Mouse (Mus musculus) cerebellum, adult 8-10 months (tissue): ENCODE measurements around the gene 4930469K13Rik.
A peak's percentile ranks its signal among the peaks of the same experiment; 100 is the strongest.

ENCODE experiments used
- DNase-seq: peaks from one replicate; pipeline ENCODE4 v3.0.0; 2022

4930469K13Rik gene

GRCm38 (mm10) chr11:33974341-33975040 lies 123.9 kb downstream of the 4930469K13Rik start:
- peak; percentile 4 for DNase-seq

GRCm38 (mm10) chr11:33972114-33972513 lies 126.2 kb downstream of the 4930469K13Rik start:
- no peak for DNase-seq

DNA sequence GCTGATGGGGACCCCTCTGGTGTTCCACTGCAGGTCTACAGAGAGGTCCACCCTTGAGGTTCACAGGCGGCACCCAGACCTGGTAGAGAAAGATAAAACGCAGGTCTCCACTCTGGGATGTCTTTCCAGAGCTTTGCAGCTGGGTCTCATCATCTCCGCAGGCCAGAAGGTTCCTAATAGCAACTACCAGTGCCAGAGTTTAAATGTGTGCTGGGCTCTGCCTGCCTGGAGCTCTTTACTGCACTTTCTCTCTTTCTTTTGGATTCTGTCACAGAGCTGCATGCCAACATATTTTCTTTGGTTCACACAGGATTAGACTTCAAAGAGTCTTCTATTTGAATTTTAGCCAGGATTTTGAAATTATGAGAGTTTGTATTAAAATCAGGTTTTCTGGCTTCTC lies 129.2 kb downstream of the 4930469K13Rik start:
- no peak for DNase-seq

GRCm38 (mm10) chr11:33967708-33968107 lies 130.6 kb downstream of the 4930469K13Rik start:
- no peak for DNase-seq

DNA sequence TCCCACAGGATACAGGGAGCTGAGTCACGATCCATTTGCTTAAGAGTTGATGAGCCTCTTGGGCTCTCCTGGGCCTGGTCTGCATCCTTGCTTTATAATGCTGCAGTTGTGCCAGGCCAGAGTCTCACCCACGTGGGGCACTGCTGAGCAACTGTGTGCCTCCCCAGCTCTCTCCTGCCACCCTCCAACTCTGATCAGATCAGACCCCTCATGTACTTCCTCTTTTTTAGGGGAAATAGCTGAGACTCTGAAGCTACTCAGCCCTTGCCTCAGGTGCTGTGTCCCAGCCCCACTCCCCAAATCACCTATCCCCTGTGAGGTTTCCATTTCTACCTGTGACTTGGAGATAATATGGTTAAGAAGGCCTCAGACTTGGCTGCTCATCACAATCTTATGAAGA lies 133.0 kb downstream of the 4930469K13Rik start:
- no peak for DNase-seq

DNA sequence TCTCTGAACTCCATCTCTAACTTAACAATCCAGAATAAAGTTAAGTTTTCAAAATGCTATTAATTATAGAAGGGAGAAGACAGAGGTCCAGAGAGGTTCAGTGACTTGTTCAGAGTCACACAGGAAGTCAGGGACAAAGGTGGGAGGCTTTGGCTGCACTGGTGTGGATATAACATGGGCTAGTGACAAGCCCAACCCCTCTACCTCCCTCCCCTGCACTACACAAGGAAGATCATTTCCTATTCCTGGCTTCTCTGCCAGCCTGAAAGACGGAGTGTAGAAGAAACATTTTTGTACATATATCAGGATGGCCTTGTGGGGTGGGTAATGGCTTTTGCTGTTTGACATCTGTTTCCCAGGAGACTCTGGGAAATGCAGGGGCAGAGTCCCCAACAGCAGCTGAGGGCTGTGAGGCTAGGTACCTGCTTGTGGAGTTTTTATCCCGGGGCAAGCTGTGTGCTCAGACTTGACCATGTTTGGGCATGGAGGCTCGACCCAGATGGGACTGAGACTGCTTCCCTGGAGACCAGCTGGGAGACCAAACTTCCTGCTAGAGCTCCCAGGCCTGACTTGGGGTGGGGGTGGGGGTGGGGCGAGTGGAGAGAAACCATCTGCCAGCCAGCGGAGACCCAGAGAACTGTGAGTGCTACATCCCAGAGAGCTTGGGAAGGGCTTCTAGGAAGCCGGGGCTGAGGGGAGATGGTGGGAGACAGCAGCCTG lies 135.5 kb downstream of the 4930469K13Rik start, which contains the start of gene Kcnmb1:
Gene Kcnmb1, plus strand, starts transcription at position 326 of the 720 bp plus-strand sequence.
- no peak for DNase-seq

DNA sequence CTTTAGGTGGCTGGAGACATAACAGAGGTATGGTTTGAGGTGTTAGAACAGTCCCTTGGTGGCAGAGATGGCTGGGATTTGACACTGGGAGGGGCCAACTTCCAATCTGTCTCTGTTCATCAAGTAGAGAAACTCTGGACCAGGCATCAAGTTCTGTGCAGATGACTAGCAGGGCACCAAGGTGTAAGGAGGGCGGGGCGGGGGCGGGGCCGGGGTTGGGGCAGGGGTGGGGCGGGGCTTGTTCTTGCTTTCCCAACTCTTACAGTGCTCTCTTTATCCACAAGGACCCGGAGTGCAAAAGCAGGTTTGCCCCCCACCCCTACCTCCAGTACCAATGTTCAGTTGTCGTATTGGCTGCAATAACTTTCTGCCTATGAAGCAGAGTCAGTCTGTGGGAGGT lies 136.2 kb downstream of the 4930469K13Rik start:
- no peak for DNase-seq

- DNase-seq = no peak
These were observed 139.6 kb downstream of the 4930469K13Rik start for GRCm38 (mm10) chr11:33958713-33959112.

DNA sequence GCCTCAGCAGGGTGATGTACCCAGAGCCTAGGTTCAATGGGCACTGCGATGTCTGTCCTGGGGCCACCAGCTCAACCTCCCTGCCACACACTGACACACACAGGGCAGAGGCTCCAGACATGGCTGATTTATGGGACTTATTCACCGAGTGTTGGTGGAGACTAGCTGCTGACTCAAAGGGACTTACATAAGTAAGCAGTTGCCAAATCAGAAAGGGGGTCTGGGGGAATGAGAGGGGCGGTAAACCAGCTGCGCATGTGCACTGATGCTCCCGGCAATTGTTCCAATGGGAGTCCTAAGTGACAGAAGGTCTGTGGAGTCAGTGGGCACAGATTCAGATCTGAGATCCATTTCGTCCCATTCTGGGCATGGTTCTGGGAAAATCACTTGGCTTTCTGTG lies 140.8 kb downstream of the 4930469K13Rik start:
- no peak for DNase-seq

DNA sequence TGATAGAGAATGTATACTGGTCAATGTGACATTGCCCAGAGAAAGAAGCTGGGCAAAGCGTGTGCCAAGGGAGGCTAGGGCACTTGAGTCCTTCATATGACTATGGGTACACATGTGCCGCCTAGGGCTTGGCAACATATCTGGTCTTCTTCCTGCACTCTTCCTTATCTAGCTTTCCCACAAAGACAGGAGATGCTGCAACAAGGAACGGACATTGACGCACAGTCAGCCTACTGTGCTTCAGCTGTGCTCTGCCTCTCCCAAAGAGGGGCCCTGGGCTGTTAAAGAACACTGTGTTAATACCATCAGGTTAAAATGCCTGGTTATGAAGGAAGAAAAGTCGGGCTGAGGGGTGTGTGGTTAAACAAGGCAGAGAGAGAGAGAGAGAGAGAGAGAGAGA lies 141.7 kb downstream of the 4930469K13Rik start:
- no peak for DNase-seq

DNA sequence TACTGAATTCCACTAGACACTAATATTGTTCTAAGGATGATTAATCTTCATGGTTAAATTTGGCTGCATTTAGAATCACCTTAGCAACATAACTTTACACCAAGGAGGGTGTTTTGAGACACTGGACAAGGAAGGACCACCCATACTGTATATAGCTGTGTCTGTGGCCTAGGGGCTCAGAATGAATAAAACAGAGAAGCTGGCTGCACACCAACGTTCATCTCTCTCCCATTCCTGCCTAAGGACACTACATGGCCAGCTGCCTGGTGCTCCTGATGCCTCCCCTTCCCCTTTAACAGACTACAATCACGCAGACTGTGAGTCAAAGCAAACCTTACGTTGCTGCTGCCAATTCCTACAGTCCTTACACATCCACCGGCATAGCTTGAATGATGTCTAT lies 142.4 kb downstream of the 4930469K13Rik start:
- no peak for DNase-seq

DNA sequence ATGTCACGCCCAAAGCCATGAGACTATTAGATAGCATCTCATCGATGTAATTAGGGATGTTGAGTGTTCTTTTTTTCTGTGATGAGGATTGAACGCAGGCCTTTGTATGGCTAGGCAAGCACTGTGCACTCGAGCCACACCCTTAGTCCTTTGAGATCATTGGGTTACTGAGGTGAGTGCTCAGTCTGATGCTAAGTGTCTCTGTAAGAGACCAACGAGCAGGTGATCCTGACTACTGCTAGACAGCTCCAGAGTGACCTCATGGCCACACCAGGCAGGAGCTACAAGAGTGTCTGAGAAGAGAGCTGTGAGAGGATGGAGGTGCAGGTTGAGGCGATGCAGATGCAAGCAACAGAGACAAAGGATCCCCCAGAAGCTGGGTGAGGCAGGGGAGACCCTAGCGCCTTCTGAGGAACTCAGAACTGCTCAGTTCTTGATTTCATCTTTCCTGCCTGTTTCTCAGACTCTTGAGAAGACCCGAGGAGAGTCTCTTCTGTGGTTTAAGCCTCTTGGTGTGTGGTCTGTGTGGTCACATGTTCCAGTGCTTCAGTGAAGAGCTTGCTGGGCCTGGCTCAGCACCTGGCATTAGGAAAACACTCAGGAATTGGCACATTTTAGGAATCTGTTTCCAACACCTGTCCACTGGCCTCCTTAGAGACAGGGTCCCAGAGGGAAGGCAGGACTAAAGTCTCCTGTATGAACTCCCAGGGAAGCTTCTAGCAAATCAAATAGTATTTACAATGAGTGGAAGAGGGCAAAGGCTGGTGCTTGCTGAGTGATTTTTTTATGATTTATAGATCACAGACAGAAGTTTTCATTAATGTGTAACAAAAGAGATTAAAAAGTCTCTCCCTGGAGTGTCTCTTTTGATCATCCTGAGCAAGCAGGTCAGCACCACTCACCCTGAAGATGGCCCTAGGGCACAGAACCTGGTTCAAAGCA lies 146.4 kb downstream of the 4930469K13Rik start:
- DNase-seq = no peak

GRCm38 (mm10) chr11:33951155-33951554 lies 147.2 kb downstream of the 4930469K13Rik start:
- no peak for DNase-seq

DNA sequence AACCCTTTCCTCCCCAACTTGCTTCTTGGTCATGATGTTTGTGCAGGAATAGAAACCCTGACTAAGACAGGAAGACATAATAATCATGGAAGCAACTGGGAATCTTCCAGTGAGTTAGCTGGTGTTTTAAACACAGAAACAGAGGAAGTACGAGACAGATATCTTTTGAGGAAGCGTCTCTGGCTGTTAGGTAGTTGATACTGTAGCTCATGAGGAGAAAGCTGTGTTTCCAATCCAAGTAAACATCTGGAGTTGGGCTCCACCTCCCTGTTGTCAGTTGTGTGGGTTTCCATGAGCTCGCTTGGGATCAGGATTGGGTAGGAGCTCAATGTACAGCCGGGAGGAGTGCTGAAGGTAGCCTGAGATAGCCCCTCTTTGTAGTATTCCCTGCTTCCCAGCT lies 151.9 kb downstream of the 4930469K13Rik start:
- DNase-seq = no peak

DNA sequence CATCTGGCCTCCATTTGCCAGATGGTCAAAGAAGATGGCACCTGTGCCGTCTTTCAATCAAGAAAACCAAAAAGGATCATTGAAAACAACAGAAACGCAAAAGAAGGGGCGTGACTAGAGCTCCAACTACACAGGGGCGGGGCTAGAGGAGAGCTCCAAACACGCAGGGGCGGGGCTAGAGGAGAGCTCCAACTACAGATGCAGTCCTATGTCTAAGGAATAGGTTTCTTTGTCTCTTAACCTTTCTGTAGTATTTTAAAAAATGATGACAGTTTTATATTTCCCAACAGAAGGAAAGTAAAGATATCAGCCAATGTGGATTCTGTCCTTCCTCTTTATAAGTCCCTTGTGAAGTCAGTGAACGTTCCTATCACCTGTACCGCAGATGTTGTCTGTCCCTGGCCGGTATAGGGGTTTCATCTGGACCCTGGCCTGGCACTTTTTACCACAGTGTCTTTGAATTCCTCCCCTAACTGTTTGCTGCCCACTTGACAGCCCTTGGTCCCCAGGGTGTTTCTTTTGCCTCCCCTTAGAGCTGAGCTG lies 153.5 kb downstream of the 4930469K13Rik start:
- no peak for DNase-seq

DNA sequence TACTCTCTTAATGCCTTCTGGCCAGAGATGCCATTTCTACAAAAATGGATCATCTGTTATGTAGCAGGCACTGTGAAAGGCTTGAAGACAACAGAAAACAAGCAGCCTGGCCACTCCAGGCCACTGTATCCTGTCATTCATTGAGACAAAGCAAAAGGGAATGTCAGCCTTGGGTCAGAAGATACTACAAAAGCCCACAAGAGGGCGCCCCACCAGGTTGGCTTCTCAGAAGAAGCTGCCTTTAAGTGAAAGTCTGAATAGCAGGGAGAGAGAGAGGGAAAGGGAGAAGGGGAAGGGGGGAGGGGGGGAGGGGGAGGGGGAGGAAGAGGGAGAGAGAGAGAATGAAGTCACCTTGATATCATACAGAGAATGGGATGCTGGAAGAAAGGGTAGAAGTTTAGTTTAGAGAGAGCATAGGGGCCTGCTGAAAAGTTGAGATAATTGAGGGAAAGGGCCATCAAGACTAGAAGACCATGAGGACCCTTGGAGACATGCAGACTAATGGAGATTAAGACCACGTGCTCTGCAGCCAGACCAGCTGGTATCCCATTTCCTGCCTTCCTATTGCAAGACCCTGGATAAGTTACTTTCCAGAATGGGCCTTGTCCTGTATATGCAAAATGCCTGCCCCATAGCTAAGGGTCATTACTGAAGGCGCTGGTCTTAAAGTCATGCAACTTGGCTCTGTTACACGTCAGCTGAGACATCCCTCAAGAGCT lies 154.1 kb downstream of the 4930469K13Rik start:
- no peak for DNase-seq

DNA sequence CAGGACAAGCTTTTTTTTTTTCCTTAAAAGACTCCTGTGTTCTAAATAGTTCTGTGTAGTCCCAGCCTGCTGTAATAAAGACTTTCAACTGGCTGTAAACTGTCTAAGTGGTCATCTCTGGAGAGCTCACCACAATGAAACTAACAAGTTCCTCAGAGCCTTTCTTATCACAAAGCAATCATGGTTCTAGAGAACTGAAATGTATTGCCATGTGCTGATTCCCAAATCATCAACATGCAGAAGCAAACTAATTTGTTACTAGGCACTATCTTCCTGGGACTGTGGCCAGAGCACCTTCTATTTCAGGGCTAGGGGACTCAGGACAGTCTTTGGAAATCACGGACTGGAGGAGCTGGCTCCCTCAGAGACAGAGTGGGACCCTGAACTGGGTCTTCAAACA lies 154.8 kb downstream of the 4930469K13Rik start:
- DNase-seq = no peak

- no peak for DNase-seq
These were observed 158.8 kb downstream of the 4930469K13Rik start for GRCm38 (mm10) chr11:33939456-33940113.

DNA sequence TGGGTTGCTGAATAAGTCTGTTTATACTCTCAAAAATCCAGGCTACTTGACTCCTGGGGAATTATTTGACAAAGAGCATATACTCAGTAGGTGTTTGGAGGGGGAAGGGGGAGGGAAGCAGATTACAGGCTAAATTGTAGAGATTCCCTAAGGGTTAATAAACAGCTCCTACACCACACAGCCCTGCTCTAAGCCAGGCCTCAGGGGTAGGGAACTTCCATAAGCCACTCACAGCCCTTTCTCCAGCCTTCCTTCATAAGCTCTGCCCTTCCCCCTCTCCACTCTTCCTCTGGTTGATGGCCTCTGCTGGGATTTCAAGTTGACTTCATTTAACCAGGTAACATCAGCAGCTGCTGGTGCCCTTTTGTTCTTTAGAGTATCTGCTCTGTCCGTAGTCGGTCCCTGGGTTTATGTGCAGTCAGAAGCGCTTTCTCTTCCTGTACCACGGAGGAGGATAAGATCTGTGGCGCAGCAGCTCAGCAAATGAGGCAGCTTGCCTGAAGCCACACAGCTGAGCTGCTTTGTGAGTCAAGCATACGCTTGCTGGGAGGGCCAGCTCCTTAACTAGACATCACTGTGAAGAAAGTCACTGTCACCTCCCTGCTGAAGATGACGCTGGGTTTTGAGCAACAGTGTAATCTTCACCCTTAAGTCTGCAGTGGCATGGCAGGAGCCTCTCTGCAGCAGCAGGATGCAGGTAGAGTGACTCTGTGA lies 159.6 kb downstream of the 4930469K13Rik start:
- DNase-seq = no peak

- DNase-seq = no peak
These were observed 160.7 kb downstream of the 4930469K13Rik start for GRCm38 (mm10) chr11:33937641-33938040.

DNA sequence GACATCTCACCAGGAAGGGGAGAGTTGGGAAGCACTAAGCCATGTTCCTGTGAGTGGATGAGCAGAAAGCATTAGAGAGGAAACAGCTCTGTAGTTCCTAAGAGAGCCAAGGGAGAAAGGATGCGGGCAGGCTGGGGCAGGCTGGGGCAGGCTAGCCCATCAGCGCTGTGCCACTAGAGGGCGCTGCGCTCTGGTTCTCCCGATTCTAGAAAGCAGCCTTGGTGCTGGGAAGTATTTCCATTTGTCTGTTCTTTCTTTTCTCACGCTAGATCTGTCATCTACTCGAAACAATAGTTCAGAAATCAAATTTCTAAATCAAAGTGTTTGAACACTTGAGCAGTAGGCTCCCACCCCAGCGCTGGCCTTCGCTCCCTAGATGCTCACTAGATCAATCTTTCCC lies 164.1 kb downstream of the 4930469K13Rik start:
- no peak for DNase-seq
